8 mouse cellular contexts compared by ENCODE assay signal in the genomic region with DNA sequence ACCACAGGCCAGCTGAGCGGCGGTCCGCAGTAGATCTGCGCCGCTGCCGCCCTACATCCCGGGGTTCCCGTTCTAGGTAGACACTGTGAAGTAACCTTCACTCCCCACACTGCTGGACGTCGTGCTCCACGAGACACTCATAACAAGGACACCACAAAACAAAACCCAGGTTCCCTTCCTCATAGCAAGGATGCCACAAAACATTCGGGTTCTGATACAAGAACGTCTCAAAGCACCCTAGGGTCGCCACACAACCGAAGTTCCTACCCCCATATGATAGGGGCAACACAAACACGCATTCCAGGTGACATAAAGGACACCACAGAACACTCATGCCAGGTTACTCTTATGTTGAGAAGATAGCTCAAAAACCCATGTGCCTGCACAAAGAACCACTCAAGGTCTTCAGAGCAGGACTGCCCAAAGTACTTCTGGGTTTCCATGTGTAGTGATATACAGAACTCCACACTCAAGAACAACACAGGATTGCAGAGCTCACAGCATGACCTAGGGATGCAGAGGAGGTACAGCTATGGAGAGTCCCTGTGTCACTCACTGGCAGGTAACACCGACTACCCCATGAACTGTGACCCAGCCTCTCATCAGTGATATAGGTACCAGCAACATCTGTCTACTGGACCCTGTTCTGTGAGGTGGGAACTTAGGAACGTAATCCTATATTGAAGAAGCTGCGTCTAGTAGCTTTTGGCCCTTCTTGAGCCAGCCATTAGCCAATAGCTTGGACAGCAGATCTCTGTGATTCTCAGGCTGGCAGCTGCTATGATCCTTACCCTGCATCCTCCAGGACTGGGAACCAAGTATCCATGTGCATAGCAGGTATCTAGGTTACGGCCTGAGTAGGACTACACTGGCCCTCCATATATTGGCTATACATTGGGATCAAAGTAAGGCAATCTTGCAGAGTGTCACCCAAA. TPM values are rescaled to one million over a fixed set of nuclear protein-coding genes. Genes with fewer than 3 reads are reported as not detected.
DNase-seq lines count a peak whose midpoint lies in the region; ATAC-seq and TF ChIP-seq lines count a peak whose summit lies in the region.

No protein-coding gene starts in this region.

- TF ChIP-seq EP300 in ES-Bruce4 (IDR thresholded peaks at IDR 0.05; ENCODE audit: insufficient read depth, low read depth, low read length) = no peak
- no peak for TF ChIP-seq EP300 in liver, postnatal 0 days (IDR thresholded peaks at IDR 0.05; ENCODE audit: low read depth)

- ATAC-seq in heart, embryonic 11.5 days (replicated peaks; ENCODE audit: insufficient number of reproducible peaks, low FRiP score, low TSS enrichment) = no peak
- no peak for ATAC-seq in forebrain, embryonic 16.5 days
- ATAC-seq in liver, postnatal 0 days = peak; percentile 22

- peak overlapping the region; percentile 94 for H3K4me3 ChIP-seq in heart, embryonic 11.5 days (ENCODE audit: low read depth, low read length)
- peak overlapping the region; percentile 47 for H3K4me3 ChIP-seq in ES-Bruce4 (ENCODE audit: low read depth, low read length)
- peak overlapping the region; percentile 81 for H3K4me3 ChIP-seq in forebrain, embryonic 16.5 days (replicated peaks; ENCODE audit: low read length)
- peak overlapping the region; percentile 39 for H3K4me3 ChIP-seq in liver, postnatal 0 days (ENCODE audit: low read depth, low read length)

- WGBS in heart, embryonic 11.5 days (ENCODE audit: insufficient replicate concordance) = 33% methylated on average over 20 of the region's 20 CpGs
- 31% methylated on average over 20 of the region's 20 CpGs for WGBS in forebrain, embryonic 16.5 days
- WGBS in liver, postnatal 0 days (ENCODE audit: insufficient replicate concordance) = 25% methylated on average over 20 of the region's 20 CpGs

- TF ChIP-seq CTCF in ES-Bruce4 (IDR thresholded peaks at IDR 0.05; ENCODE audit: low read depth, low read length) = no peak
- no peak for TF ChIP-seq CTCF in liver, postnatal 0 days (IDR thresholded peaks at IDR 0.05; ENCODE audit: low read depth)

- H3K27me3 ChIP-seq in heart, embryonic 11.5 days (ENCODE audit: control insufficient read depth, insufficient read depth, low read length) = no peaks in the 10 kb centered on the region
- H3K27me3 ChIP-seq in ES-Bruce4 (ENCODE audit: control insufficient read depth, insufficient read depth, low read length, poor library complexity, severe bottlenecking) = no peaks in the 10 kb centered on the region
- H3K27me3 ChIP-seq in forebrain, embryonic 16.5 days (replicated peaks; ENCODE audit: control insufficient read depth, insufficient read depth, low read length) = no peaks in the 10 kb centered on the region; the same call in 1 of the 2 replicates
- no peaks in the 10 kb centered on the region for H3K27me3 ChIP-seq in liver, postnatal 0 days (ENCODE audit: insufficient read depth, low read length)

- H3K4me2 ChIP-seq in heart, embryonic 11.5 days = peak overlapping the region; percentile 73
- peak overlapping the region; percentile 81 for H3K4me2 ChIP-seq in forebrain, embryonic 16.5 days (ENCODE audit: low read length)
- peak overlapping the region; percentile 74 for H3K4me2 ChIP-seq in liver, postnatal 0 days (ENCODE audit: low read depth, low read length)

- intact Hi-C loops in heart, postnatal 25 days (cut with DNase I) = loop anchor here (2.0 to 5.0 kb wide), 2 partner anchors 25 to 97 kb away; a partner anchor contains a TSS

- TF ChIP-seq POLR2A in ES-Bruce4 (IDR thresholded peaks at IDR 0.05; ENCODE audit: insufficient read depth, low read length) = no peak

- DNase-seq in heart, postnatal 25 days (ENCODE audit: low spot score) = no peak
- no peak for DNase-seq in liver, postnatal 0 days
- DNase-seq in adrenal gland, adult 18-20 months (ENCODE audit: low spot score in 2 of 2) = no peak
- DNase-seq in spleen, postnatal 4 days (ENCODE audit: low spot score in 2 of 2) = no peak
- no peak for DNase-seq in cerebellum, adult 9-10 months

- peaks cover 27% of the 10 kb centered on the region for H3K4me1 ChIP-seq in heart, embryonic 11.5 days (ENCODE audit: control insufficient read depth, insufficient read depth, low read length)
- no peaks in the 10 kb centered on the region for H3K4me1 ChIP-seq in ES-Bruce4 (ENCODE audit: control insufficient read depth, insufficient read depth, low read length)
- H3K4me1 ChIP-seq in forebrain, embryonic 16.5 days (replicated peaks; ENCODE audit: control insufficient read depth, insufficient read depth, low read length) = peaks cover 27% of the 10 kb centered on the region
- peaks cover 24% of the 10 kb centered on the region for H3K4me1 ChIP-seq in liver, postnatal 0 days (ENCODE audit: insufficient read depth)

- no peaks in the 10 kb centered on the region for H3K36me3 ChIP-seq in heart, embryonic 11.5 days (ENCODE audit: control insufficient read depth, insufficient read depth, low read length)
- H3K36me3 ChIP-seq in ES-Bruce4 (ENCODE audit: control insufficient read depth, insufficient read depth, low read length, poor library complexity, severe bottlenecking) = no peaks in the 10 kb centered on the region
- H3K36me3 ChIP-seq in forebrain, embryonic 16.5 days (ENCODE audit: control insufficient read depth, insufficient read depth) = no peaks in the 10 kb centered on the region
- no peaks in the 10 kb centered on the region for H3K36me3 ChIP-seq in liver, postnatal 0 days (replicated peaks; ENCODE audit: insufficient read depth, low read length)

- H3K27ac ChIP-seq in heart, embryonic 11.5 days (ENCODE audit: low read depth, low read length) = peak overlapping the region; percentile 97
- H3K27ac ChIP-seq in ES-Bruce4 (ENCODE audit: insufficient read depth, low read length) = no peak overlapping the region
- peak overlapping the region; percentile 94 for H3K27ac ChIP-seq in forebrain, embryonic 16.5 days (ENCODE audit: low read length)
- peak overlapping the region; percentile 91 for H3K27ac ChIP-seq in liver, postnatal 0 days (ENCODE audit: low read depth)

- no peaks in the 10 kb centered on the region for H3K9me3 ChIP-seq in heart, embryonic 11.5 days (replicated peaks; ENCODE audit: control insufficient read depth, low read length)
- no peaks in the 10 kb centered on the region for H3K9me3 ChIP-seq in ES-Bruce4 (replicated peaks; ENCODE audit: control insufficient read depth, insufficient read depth, low read length, poor library complexity, severe bottlenecking)
- no peaks in the 10 kb centered on the region for H3K9me3 ChIP-seq in forebrain, embryonic 16.5 days (ENCODE audit: control insufficient read depth, low read length)
- no peaks in the 10 kb centered on the region for H3K9me3 ChIP-seq in liver, postnatal 0 days (ENCODE audit: low read length)

- H3K9ac ChIP-seq in heart, embryonic 11.5 days (ENCODE audit: low read depth, low read length) = peak overlapping the region; percentile 91
- peak overlapping the region; percentile 86 for H3K9ac ChIP-seq in ES-Bruce4 (ENCODE audit: low read depth, poor library complexity, severe bottlenecking)
- peak overlapping the region; percentile 95 for H3K9ac ChIP-seq in forebrain, embryonic 16.5 days (replicated peaks; ENCODE audit: low read depth, low read length)
- peak overlapping the region; percentile 70 for H3K9ac ChIP-seq in liver, postnatal 0 days (replicated peaks)

RNA-seq across cellular contexts. Expression of a gene that starts 1.5 kb away (rescaled TPM):
- polyA plus RNA-seq in heart, embryonic 11.5 days (2014; fragmentation: Nextera tagmentation; extraction: Ambion mirVana) = 14.6 and 14.8 TPM in 2 replicates
- total RNA-seq in heart, postnatal 25 days (2021) = 10 to 100 TPM; 55.0 to 63.9 TPM
- polyA plus RNA-seq in ES-Bruce4 (2011; ENCODE audit: insufficient read depth, insufficient read length, low read depth, missing spikeins) = 63.5 and 67.2 TPM in 2 replicates
- 15.8 and 16.0 TPM in 2 replicates for polyA plus RNA-seq in forebrain, embryonic 16.5 days (2015; fragmentation: Nextera tagmentation; extraction: Ambion mirVana)
- polyA plus RNA-seq in liver, postnatal 0 days (2015; fragmentation: Nextera tagmentation; extraction: Ambion mirVana) = 3.5 and 3.7 TPM in 2 replicates
- total RNA-seq in adrenal gland, adult 18-20 months (2021) = 10 to 100 TPM; 47.5 to 60.6 TPM

RNA-seq across cellular contexts. Expression of a gene that starts 25.7 kb away (rescaled TPM):
- 64.9 and 66.8 TPM in 2 replicates for polyA plus RNA-seq in heart, embryonic 11.5 days (2014; fragmentation: Nextera tagmentation; extraction: Ambion mirVana)
- 10 to 100 TPM; 13.5 to 15.5 TPM for total RNA-seq in heart, postnatal 25 days (2021)
- polyA plus RNA-seq in ES-Bruce4 (2011; ENCODE audit: insufficient read depth, insufficient read length, low read depth, missing spikeins) = 22.9 and 25.2 TPM in 2 replicates
- 79.4 and 84.0 TPM in 2 replicates for polyA plus RNA-seq in forebrain, embryonic 16.5 days (2015; fragmentation: Nextera tagmentation; extraction: Ambion mirVana)
- 23.1 and 24.7 TPM in 2 replicates for polyA plus RNA-seq in liver, postnatal 0 days (2015; fragmentation: Nextera tagmentation; extraction: Ambion mirVana)
- total RNA-seq in adrenal gland, adult 18-20 months (2021) = 10 to 100 TPM; 46.6 to 54.5 TPM

Comparison
In these comparisons a context has a peak if more than half of its experiments do, and no peak if none do; other contexts are left out.
1. H3K4me3 ChIP-seq: peak in every context shown above with its lines; median percentile 94 in heart, embryonic 11.5 days; 81 in forebrain, embryonic 16.5 days; 47 in ES-Bruce4; 39 in liver, postnatal 0 days.